Mouse (Mus musculus): ENCODE results near the gene Syne3. TPM values are rescaled to one million over a fixed set of nuclear protein-coding genes. Genes with fewer than 3 reads are reported as not detected.

Syne3 gene
- polyA plus RNA-seq, 1 experiment from 2014 or later, result 0.32 TPM

GRCm38 (mm10) chr12:104940466-104940865 lies 69.1 kb downstream of the Syne3 start:
- Histone ChIP-seq H3K4me1 (replicated peaks) (no peaks in the 10 kb centered on the region), H3K27ac (ENCODE audit: poor library complexity, severe bottlenecking) (no peak overlapping the region), H3K4me3 (no peak overlapping the region), H3K9me3 (replicated peaks) (peaks cover 11% of the 10 kb centered on the region; the same call in 1 of the 2 replicates), H3K36me3 (no peaks in the 10 kb centered on the region), H3K9ac (no peak overlapping the region), H3K27me3 (replicated peaks) (peaks cover 8% of the 10 kb centered on the region; the same call in 1 of the 2 replicates), H3K4me2 (no peak overlapping the region)
- 78% methylated on average over 9 of the region's 9 CpGs for WGBS
- ATAC-seq (ENCODE audit: insufficient number of reproducible peaks, low FRiP score), result no peak

GRCm38 (mm10) chr12:104940027-104940386 lies 69.6 kb downstream of the Syne3 start:
- WGBS, result 6% methylated on average over 4 of the region's 4 CpGs
- ATAC-seq (ENCODE audit: insufficient number of reproducible peaks, low FRiP score), result no peak
- H3K4me2 ChIP-seq, result no peak overlapping the region

GRCm38 (mm10) chr12:104939372-104940026 lies 70.1 kb downstream of the Syne3 start:
- no peaks in the 10 kb centered on the region for H3K4me1 ChIP-seq (replicated peaks)
- WGBS, result 46% methylated on average over 13 of the region's 13 CpGs
- no peak overlapping the region for H3K4me2 ChIP-seq
- no peak overlapping the region for H3K9ac ChIP-seq
- H3K27ac ChIP-seq (ENCODE audit: poor library complexity, severe bottlenecking), result no peak overlapping the region
- H3K9me3 ChIP-seq (replicated peaks), result peaks cover 5% of the 10 kb centered on the region; the same call in 1 of the 2 replicates
- H3K36me3 ChIP-seq, result no peaks in the 10 kb centered on the region
- no peak for ATAC-seq (ENCODE audit: insufficient number of reproducible peaks, low FRiP score)
- H3K4me3 ChIP-seq, result no peak overlapping the region
- peaks cover 8% of the 10 kb centered on the region; the same call in 1 of the 2 replicates for H3K27me3 ChIP-seq (replicated peaks)

More at GRCm38 (mm10) chr12:104940027-104940386, 69.6 kb downstream of the Syne3 start:
- Histone ChIP-seq H3K4me3 (no peak overlapping the region), H3K4me1 (replicated peaks) (no peaks in the 10 kb centered on the region), H3K9me3 (replicated peaks) (peaks cover 10% of the 10 kb centered on the region; the same call in 1 of the 2 replicates), H3K9ac (no peak overlapping the region), H3K27me3 (replicated peaks) (peaks cover 8% of the 10 kb centered on the region; the same call in 1 of the 2 replicates), H3K36me3 (no peaks in the 10 kb centered on the region), H3K27ac (ENCODE audit: poor library complexity, severe bottlenecking) (no peak overlapping the region)

GRCm38 (mm10) chr12:104938935-104939334 lies 70.7 kb downstream of the Syne3 start:
- peaks cover 8% of the 10 kb centered on the region; the same call in 1 of the 2 replicates for H3K27me3 ChIP-seq (replicated peaks)
- peaks cover 4% of the 10 kb centered on the region; the same call in 1 of the 2 replicates for H3K9me3 ChIP-seq (replicated peaks)
- H3K36me3 ChIP-seq, result no peaks in the 10 kb centered on the region
- no peak overlapping the region for H3K9ac ChIP-seq
- no peaks in the 10 kb centered on the region for H3K4me1 ChIP-seq (replicated peaks)
- H3K27ac ChIP-seq (ENCODE audit: poor library complexity, severe bottlenecking), result no peak overlapping the region
- WGBS, result 58% methylated on average over 5 of the region's 5 CpGs
- no peak for ATAC-seq (ENCODE audit: insufficient number of reproducible peaks, low FRiP score)
- no peak overlapping the region for H3K4me2 ChIP-seq
- no peak overlapping the region for H3K4me3 ChIP-seq

GRCm38 (mm10) chr12:104936223-104936622 lies 73.4 kb downstream of the Syne3 start:
- peaks cover 4% of the 10 kb centered on the region; the same call in 1 of the 2 replicates for H3K9me3 ChIP-seq (replicated peaks)

DNA sequence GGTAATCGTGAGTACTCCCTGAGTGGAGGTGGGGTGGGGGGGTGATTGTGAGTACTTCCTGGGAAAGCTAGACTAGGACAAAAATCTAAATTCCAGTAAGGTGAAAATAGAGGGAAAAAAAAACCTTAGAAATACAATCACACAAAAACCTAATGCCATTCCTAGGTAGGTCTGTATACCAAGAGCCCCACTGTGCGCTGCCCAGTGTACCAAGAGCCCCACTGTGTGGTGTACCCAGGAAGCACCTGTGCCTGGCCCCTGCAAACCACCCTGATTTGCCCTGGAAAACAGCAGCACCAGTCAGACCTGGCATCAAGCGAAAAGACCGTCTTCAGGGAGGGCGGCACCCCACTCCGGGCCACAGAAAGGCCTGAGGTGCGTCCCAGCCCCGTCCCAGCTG lies 74.5 kb downstream of the Syne3 start:
- Histone ChIP-seq H3K4me2 (no peak overlapping the region), H3K4me3 (no peak overlapping the region), H3K27me3 (replicated peaks) (peaks cover 8% of the 10 kb centered on the region; the same call in 1 of the 2 replicates), H3K9me3 (replicated peaks) (peaks cover 4% of the 10 kb centered on the region; the same call in 1 of the 2 replicates), H3K4me1 (replicated peaks) (no peaks in the 10 kb centered on the region), H3K36me3 (no peaks in the 10 kb centered on the region), H3K27ac (ENCODE audit: poor library complexity, severe bottlenecking) (no peak overlapping the region), H3K9ac (no peak overlapping the region)
- 92% methylated on average over 8 of the region's 8 CpGs for WGBS
- ATAC-seq (ENCODE audit: insufficient number of reproducible peaks, low FRiP score), result no peak

More at GRCm38 (mm10) chr12:104936223-104936622, 73.4 kb downstream of the Syne3 start:
- Histone ChIP-seq H3K27ac (ENCODE audit: poor library complexity, severe bottlenecking) (no peak overlapping the region), H3K36me3 (no peaks in the 10 kb centered on the region), H3K4me3 (no peak overlapping the region), H3K9ac (no peak overlapping the region), H3K27me3 (replicated peaks) (peaks cover 8% of the 10 kb centered on the region; the same call in 1 of the 2 replicates), H3K4me1 (replicated peaks) (no peaks in the 10 kb centered on the region), H3K4me2 (no peak overlapping the region)
- ATAC-seq (ENCODE audit: insufficient number of reproducible peaks, low FRiP score), result no peak
- WGBS, result 71% methylated on average over 4 of the region's 4 CpGs

DNA sequence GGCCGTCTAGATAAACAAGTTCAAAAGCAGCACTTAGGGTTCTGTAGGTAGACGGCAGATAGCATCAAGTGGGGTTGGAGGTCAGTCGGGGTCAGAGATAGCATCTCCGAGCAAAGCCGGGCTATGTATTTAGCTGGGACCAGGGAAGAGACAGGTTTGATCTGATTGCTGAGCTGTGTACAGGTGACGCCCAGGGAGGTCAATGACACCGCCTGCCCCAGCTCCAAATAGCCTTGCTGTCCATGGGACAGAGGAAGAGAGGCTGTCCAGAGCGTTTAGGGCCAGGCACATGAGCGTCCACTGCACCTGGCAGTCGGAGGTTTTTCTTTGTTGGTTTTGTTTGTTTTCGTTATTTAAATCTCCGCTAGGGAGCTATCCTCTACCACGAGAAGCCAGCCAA lies 75.8 kb downstream of the Syne3 start:
- Histone ChIP-seq H3K36me3 (no peaks in the 10 kb centered on the region), H3K9me3 (replicated peaks) (peaks cover 4% of the 10 kb centered on the region; the same call in 1 of the 2 replicates), H3K4me3 (no peak overlapping the region), H3K27ac (ENCODE audit: poor library complexity, severe bottlenecking) (no peak overlapping the region), H3K4me1 (replicated peaks) (no peaks in the 10 kb centered on the region), H3K27me3 (replicated peaks) (peaks cover 8% of the 10 kb centered on the region; the same call in 1 of the 2 replicates), H3K4me2 (no peak overlapping the region), H3K9ac (no peak overlapping the region)
- 63% methylated on average over 13 of the region's 13 CpGs for WGBS
- ATAC-seq (ENCODE audit: insufficient number of reproducible peaks, low FRiP score), result no peak

- peaks cover 4% of the 10 kb centered on the region; the same call in 1 of the 2 replicates for H3K9me3 ChIP-seq (replicated peaks)
- no peak overlapping the region for H3K9ac ChIP-seq
- no peak overlapping the region for H3K4me2 ChIP-seq
- H3K27ac ChIP-seq (ENCODE audit: poor library complexity, severe bottlenecking), result no peak overlapping the region
- 68% methylated on average over 2 of the region's 2 CpGs for WGBS
- no peaks in the 10 kb centered on the region for H3K4me1 ChIP-seq (replicated peaks)
- no peaks in the 10 kb centered on the region for H3K36me3 ChIP-seq
- ATAC-seq (ENCODE audit: insufficient number of reproducible peaks, low FRiP score), result no peak
- peaks cover 6% of the 10 kb centered on the region; the same call in 1 of the 2 replicates for H3K27me3 ChIP-seq (replicated peaks)
- H3K4me3 ChIP-seq, result no peak overlapping the region
Observed at GRCm38 (mm10) chr12:104933217-104933616, 76.4 kb downstream of the Syne3 start.

DNA sequence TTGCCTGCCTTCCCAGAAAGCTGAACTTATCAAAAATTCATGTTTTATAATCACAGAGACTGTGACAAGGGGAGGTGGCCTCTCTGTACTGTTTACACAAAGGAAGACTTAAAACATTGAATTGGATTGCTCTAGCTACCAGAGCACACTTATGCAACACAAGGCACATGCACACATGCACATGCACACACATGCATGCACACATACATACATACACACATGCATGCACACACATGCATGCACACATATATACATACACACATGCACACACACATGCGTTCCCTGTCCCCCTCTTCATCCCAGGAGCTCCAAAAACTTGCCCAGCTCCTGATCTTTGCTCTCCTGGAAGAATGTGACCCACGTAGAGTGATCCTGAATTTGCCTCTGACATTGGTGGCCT lies 83.8 kb downstream of the Syne3 start:
- Histone ChIP-seq H3K4me2 (no peak overlapping the region), H3K36me3 (no peaks in the 10 kb centered on the region), H3K4me1 (replicated peaks) (no peaks in the 10 kb centered on the region; the same call in 1 of the 2 replicates), H3K9me3 (replicated peaks) (no peaks in the 10 kb centered on the region), H3K9ac (no peak overlapping the region), H3K27ac (ENCODE audit: poor library complexity, severe bottlenecking) (no peak overlapping the region), H3K27me3 (replicated peaks) (0 out of 2 replicates have a peak, but pooled peaks cover 5% of the 10 kb centered on the region), H3K4me3 (no peak overlapping the region)
- no peak for ATAC-seq (ENCODE audit: insufficient number of reproducible peaks, low FRiP score)
- 74% methylated on average over 2 of the region's 2 CpGs for WGBS

DNA sequence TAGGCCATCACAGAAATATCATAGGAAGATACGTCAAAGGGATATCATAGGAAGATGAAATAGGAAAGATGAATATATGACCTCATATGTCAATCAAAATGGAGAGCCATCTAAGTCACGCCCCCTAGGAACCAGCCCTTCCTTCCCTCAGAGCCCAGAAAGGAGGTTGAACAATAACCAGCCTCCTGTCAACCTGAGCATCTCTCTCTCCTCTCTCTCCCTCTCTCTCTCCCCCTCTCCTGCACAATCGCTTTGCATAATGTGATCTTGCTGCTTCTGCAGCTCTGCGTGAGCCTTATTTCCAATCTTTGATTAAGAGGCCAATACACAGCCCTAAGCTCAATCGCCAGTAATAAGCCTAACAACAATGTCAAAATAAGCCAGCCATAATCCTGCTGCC lies 84.6 kb downstream of the Syne3 start:
- WGBS, result 89% methylated on average over 5 of the region's 5 CpGs

GRCm38 (mm10) chr12:104924546-104924945 lies 85.1 kb downstream of the Syne3 start:
- H3K4me3 ChIP-seq, result no peak overlapping the region
- H3K9ac ChIP-seq, result no peak overlapping the region
- H3K4me1 ChIP-seq (replicated peaks), result no peaks in the 10 kb centered on the region; the same call in 1 of the 2 replicates
- no peak for ATAC-seq (ENCODE audit: insufficient number of reproducible peaks, low FRiP score)
- H3K36me3 ChIP-seq, result no peaks in the 10 kb centered on the region
- H3K4me2 ChIP-seq, result no peak overlapping the region
- 87% methylated on average over 3 of the region's 3 CpGs for WGBS
- no peak overlapping the region for H3K27ac ChIP-seq (ENCODE audit: poor library complexity, severe bottlenecking)
- no peaks in the 10 kb centered on the region for H3K9me3 ChIP-seq (replicated peaks)
- 0 out of 2 replicates have a peak, but pooled peaks cover 5% of the 10 kb centered on the region for H3K27me3 ChIP-seq (replicated peaks)

More for the DNA sequence above, 84.6 kb downstream of the Syne3 start:
- Histone ChIP-seq H3K4me2 (no peak overlapping the region), H3K4me3 (no peak overlapping the region), H3K27me3 (replicated peaks) (0 out of 2 replicates have a peak, but pooled peaks cover 5% of the 10 kb centered on the region), H3K9me3 (replicated peaks) (no peaks in the 10 kb centered on the region), H3K36me3 (no peaks in the 10 kb centered on the region), H3K4me1 (replicated peaks) (no peaks in the 10 kb centered on the region; the same call in 1 of the 2 replicates), H3K9ac (no peak overlapping the region), H3K27ac (ENCODE audit: poor library complexity, severe bottlenecking) (no peak overlapping the region)
- ATAC-seq (ENCODE audit: insufficient number of reproducible peaks, low FRiP score), result no peak

Measured in heart, embryonic 12.5 days (tissue).